Mouse (Mus musculus) hindbrain, embryonic 16.5 days (tissue): ENCODE measurements around the gene Rpf2. TPM values are rescaled to one million over a fixed set of nuclear protein-coding genes. Genes with fewer than 3 reads are reported as not detected.

Experiments used
- ATAC-seq: fragments of 200-750 bp; cut with Nextera tagmentation; 2 replicates; pipeline ENCODE4 v1.8.0; 2017; ENCODE audit warnings: moderate TSS enrichment, moderate library complexity
- H3K27ac ChIP-seq: fragments of 300-500 bp; sonication (generic); 2 replicates; pipeline ENCODE4 v1.5.1; 2014; ENCODE audit warnings: low read depth, mild to moderate bottlenecking, control low read depth, low read length, moderate library complexity
- H3K27me3 ChIP-seq: fragments of 300-500 bp; sonication (generic); replicated peaks from 2 replicates; pipeline ENCODE4 v1.6.1; 2014; ENCODE audit warnings: low read length; ENCODE audit not compliant: control insufficient read depth, insufficient read depth
- H3K36me3 ChIP-seq: fragments of 300-500 bp; sonication (generic); 2 replicates; pipeline ENCODE4 v1.6.1; 2014; ENCODE audit warnings: mild to moderate bottlenecking, low read length, moderate library complexity, mixed read lengths; ENCODE audit not compliant: control insufficient read depth, insufficient read depth
- H3K4me1 ChIP-seq: fragments of 300-500 bp; sonication (generic); 2 replicates; pipeline ENCODE4 v1.6.1; 2014; ENCODE audit warnings: low read depth, low read length; ENCODE audit not compliant: control insufficient read depth, insufficient read depth
- H3K4me2 ChIP-seq: fragments of 300-500 bp; sonication (generic); 2 replicates; pipeline ENCODE4 v1.6.1; 2014; ENCODE audit warnings: mild to moderate bottlenecking, low read length, control low read depth, moderate library complexity
- H3K4me3 ChIP-seq: fragments of 300-500 bp; sonication (generic); 2 replicates; pipeline ENCODE4 v1.5.1; 2014; ENCODE audit warnings: mild to moderate bottlenecking, low read length, control low read depth, moderate library complexity
- H3K9ac ChIP-seq: fragments of 300-500 bp; sonication (generic); 2 replicates; pipeline ENCODE4 v1.6.1; 2014; ENCODE audit warnings: low read depth, mild to moderate bottlenecking, control low read depth, low read length, moderate library complexity
- H3K9me3 ChIP-seq: fragments of 300-500 bp; sonication (generic); 2 replicates; pipeline ENCODE4 v1.6.1; 2014; ENCODE audit warnings: mild to moderate bottlenecking, low read length, moderate library complexity; ENCODE audit not compliant: control insufficient read depth
- WGBS: fragments of 180-500 bp; shearing (Covaris S2); extraction: QIAGEN DNeasy Blood & Tissue Kit; methylation state at CpG from one replicate; pipeline ENCODE4 v1.1.7; 2014; 5-methylcytosine and 5-hydroxymethylcytosine counted together
- polyA plus RNA-seq: library from polyadenylated mRNA; unstranded; fragments of >200 nt; fragmentation: Nextera tagmentation; extraction: Ambion mirVana; gene quantifications from 2 replicates; pipeline ENCODE4 v1.2.1, GENCODE M21; 2015

The Rpf2 gene
- 63.5 and 64.0 TPM in 2 replicates for polyA plus RNA-seq

DNA sequence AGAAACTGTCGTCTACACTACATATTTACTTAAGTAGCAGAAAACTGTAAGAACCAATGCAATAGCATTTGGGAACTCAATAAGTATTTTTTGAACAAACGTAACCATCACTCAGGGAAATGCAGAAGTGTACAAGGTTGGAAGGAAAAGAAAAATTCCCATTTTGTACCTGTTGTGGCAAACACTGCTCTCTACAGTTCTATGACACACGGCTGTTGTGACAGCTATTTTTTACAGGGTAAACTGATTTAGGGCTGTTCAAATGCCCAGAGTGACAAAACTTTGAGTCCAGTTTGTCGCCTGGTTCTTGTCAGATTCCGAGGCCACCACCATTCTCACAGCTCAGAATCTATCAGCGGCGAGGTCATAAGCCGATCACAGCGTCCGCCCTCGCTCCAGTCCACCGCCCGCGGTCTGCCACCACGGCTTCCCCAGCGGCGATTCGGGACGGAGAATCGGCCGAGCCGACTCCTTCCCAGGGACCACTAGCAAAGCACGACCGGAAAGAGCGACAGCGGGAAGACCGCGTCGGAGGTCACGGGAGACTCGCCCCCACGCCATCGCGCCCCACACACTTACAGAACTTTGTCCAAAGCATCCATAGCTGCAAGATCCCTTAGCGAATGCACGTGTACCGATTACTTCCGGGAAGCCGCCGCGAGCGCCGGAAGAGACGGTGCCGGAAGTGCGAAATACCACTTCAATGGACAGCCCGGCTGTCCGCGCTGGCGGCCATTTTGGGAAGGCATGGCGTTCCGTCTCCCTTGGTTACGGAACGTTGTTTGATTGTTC lies at the start of gene Rpf2:
Gene Rpf2 (minus strand): TSS at position 663 of the 792 bp plus-strand sequence.
- 1% methylated on average over 54 of the region's 54 CpGs for WGBS
- H3K27ac ChIP-seq = peak within 1 kb of the TSS; percentile 78
- H3K4me2 ChIP-seq = peak within 1 kb of the TSS; percentile 52
- H3K36me3 ChIP-seq = peaks cover 17% of the 10 kb centered on the region
- H3K9ac ChIP-seq = peak within 1 kb of the TSS; percentile 72
- no peaks in the 10 kb centered on the region for H3K9me3 ChIP-seq
- ATAC-seq = peak; percentile 96
- H3K4me1 ChIP-seq = peaks cover 4% of the 10 kb centered on the region
- H3K4me3 ChIP-seq = peak within 1 kb of the TSS; percentile 81
- no peaks in the 10 kb centered on the region for H3K27me3 ChIP-seq

GRCm38 (mm10) chr10:40292640-40293039 lies 45.8 kb upstream of the Rpf2 start:
- Histone ChIP-seq H3K27ac (no peak overlapping the region), H3K4me1 (no peaks in the 10 kb centered on the region), H3K9me3 (no peaks in the 10 kb centered on the region), H3K27me3 (no peaks in the 10 kb centered on the region), H3K9ac (no peak overlapping the region), H3K4me3 (no peak overlapping the region), H3K4me2 (no peak overlapping the region), H3K36me3 (peaks cover 4% of the 10 kb centered on the region)
- ATAC-seq = no peak
- 96% methylated on average over 6 of the region's 6 CpGs for WGBS

DNA sequence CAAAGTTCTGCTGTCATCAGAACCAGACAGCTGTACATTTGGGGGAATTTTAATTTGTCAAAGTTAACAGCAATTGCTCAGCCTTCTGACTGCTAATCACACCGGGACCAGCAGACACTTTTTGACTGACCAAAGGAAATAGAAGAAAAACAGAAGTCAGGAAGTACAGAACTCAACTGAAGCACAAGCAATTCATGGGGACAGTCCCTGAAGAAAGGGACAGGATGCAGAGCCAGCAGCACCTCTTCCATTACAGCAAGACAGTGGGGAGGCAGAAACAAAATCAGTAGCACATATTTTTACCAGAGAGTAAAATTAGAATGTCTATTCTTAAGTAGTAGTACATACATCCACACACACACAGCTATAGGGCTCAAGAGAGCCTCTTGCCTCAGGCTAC lies 39.9 kb upstream of the Rpf2 start:
- Histone ChIP-seq H3K36me3 (peaks cover 7% of the 10 kb centered on the region), H3K4me2 (no peak overlapping the region), H3K4me1 (no peaks in the 10 kb centered on the region), H3K4me3 (no peak overlapping the region), H3K9me3 (0 out of 2 replicates have a peak, but pooled peaks cover 2% of the 10 kb centered on the region), H3K27me3 (no peaks in the 10 kb centered on the region), H3K9ac (no peak overlapping the region), H3K27ac (no peak overlapping the region)
- no peak for ATAC-seq
- 84% methylated on average over 1 of the region's 1 CpGs for WGBS

- no peaks in the 10 kb centered on the region for H3K4me1 ChIP-seq
- no peak overlapping the region for H3K9ac ChIP-seq
- no peak for ATAC-seq
- H3K4me3 ChIP-seq = no peak overlapping the region
- no peak overlapping the region for H3K27ac ChIP-seq
- 0 out of 2 replicates have a peak, but pooled peaks cover 5% of the 10 kb centered on the region for H3K36me3 ChIP-seq
- 0 out of 2 replicates have a peak, but pooled peaks cover 2% of the 10 kb centered on the region for H3K9me3 ChIP-seq
- H3K27me3 ChIP-seq = no peaks in the 10 kb centered on the region
- H3K4me2 ChIP-seq = no peak overlapping the region
- 85% methylated on average over 1 of the region's 1 CpGs for WGBS
These were observed 38.7 kb upstream of the Rpf2 start for GRCm38 (mm10) chr10:40285571-40285970.

DNA sequence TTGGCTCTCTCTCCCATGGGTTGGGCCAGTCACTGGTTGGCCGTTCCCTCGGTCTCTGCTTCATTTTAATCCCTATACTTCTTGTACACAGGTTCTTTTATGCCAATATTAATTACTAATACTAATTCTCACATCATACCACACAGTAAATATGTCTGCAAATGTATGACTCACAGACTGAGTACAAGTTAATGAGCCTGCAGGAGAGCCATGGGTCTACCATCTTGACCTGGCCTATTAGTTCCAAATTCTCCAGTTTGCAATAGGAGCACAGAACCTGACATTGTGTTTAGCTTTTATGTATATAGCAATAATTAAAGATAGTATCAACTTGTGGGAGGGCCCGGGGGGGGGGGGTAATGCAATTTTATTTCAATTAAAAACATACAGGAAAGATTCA lies 38.2 kb upstream of the Rpf2 start:
- no peak overlapping the region for H3K27ac ChIP-seq
- 0 out of 2 replicates have a peak, but pooled peaks cover 5% of the 10 kb centered on the region for H3K36me3 ChIP-seq
- 0 out of 2 replicates have a peak, but pooled peaks have one; percentile 3 for ATAC-seq
- no peak overlapping the region for H3K4me2 ChIP-seq
- no peak overlapping the region for H3K9ac ChIP-seq
- WGBS = 89% methylated on average over 3 of the region's 3 CpGs
- H3K27me3 ChIP-seq = no peaks in the 10 kb centered on the region
- no peak overlapping the region for H3K4me3 ChIP-seq
- H3K4me1 ChIP-seq = no peaks in the 10 kb centered on the region
- H3K9me3 ChIP-seq = 0 out of 2 replicates have a peak, but pooled peaks cover 2% of the 10 kb centered on the region

DNA sequence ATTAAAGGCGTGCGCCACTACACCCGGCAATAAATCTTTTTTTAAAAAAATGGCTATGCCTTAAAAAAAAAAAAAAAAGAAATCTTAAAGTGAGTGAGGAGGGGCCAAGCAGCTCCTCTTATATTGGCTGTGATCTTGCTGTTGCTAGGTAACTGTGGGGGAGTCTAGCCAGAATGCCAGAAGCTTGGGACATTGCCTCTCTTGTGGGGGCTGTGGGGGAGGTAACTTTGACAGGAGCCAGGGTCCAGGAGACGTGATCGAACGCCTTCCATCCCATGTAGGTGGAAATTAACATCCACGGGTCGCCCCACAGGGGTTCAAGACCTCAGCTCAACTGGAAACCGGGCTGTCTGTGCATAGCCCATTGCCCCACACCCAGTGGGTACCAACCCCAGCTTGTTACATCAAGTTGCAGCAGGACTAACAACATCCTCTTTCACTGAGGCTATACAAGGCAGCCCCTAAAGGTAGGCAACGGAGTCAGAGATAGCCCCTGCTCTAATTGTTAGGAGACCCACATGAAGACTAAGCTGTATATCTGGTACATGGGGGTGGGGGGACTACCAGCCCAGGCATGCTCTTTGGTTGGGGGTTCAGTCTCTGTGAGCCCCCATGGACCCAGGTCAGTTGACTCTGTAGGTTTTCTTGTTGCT lies 37.5 kb upstream of the Rpf2 start:
- Histone ChIP-seq H3K4me1 (no peaks in the 10 kb centered on the region), H3K27me3 (no peaks in the 10 kb centered on the region), H3K36me3 (0 out of 2 replicates have a peak, but pooled peaks cover 3% of the 10 kb centered on the region), H3K4me2 (no peak overlapping the region), H3K27ac (no peak overlapping the region), H3K9me3 (0 out of 2 replicates have a peak, but pooled peaks cover 2% of the 10 kb centered on the region), H3K9ac (no peak overlapping the region), H3K4me3 (no peak overlapping the region)
- WGBS = 66% methylated on average over 10 of the region's 10 CpGs
- ATAC-seq = peak; percentile 37

GRCm38 (mm10) chr10:40283636-40284035 lies 36.8 kb upstream of the Rpf2 start:
- Histone ChIP-seq H3K4me2 (no peak overlapping the region), H3K27me3 (no peaks in the 10 kb centered on the region), H3K4me3 (no peak overlapping the region), H3K27ac (no peak overlapping the region), H3K36me3 (0 out of 2 replicates have a peak, but pooled peaks cover 3% of the 10 kb centered on the region), H3K9me3 (0 out of 2 replicates have a peak, but pooled peaks cover 2% of the 10 kb centered on the region), H3K4me1 (no peaks in the 10 kb centered on the region), H3K9ac (no peak overlapping the region)
- ATAC-seq = no peak
- 89% methylated on average over 9 of the region's 9 CpGs for WGBS

GRCm38 (mm10) chr10:40281565-40281964 lies 34.7 kb upstream of the Rpf2 start:
- H3K9me3 ChIP-seq = 0 out of 2 replicates have a peak, but pooled peaks cover 2% of the 10 kb centered on the region
- H3K27me3 ChIP-seq = no peaks in the 10 kb centered on the region
- WGBS = 94% methylated on average over 2 of the region's 2 CpGs
- no peak overlapping the region for H3K9ac ChIP-seq
- ATAC-seq = no peak
- no peak overlapping the region for H3K27ac ChIP-seq
- H3K36me3 ChIP-seq = 0 out of 2 replicates have a peak, but pooled peaks cover 3% of the 10 kb centered on the region
- H3K4me1 ChIP-seq = no peaks in the 10 kb centered on the region
- no peak overlapping the region for H3K4me3 ChIP-seq
- no peak overlapping the region for H3K4me2 ChIP-seq

DNA sequence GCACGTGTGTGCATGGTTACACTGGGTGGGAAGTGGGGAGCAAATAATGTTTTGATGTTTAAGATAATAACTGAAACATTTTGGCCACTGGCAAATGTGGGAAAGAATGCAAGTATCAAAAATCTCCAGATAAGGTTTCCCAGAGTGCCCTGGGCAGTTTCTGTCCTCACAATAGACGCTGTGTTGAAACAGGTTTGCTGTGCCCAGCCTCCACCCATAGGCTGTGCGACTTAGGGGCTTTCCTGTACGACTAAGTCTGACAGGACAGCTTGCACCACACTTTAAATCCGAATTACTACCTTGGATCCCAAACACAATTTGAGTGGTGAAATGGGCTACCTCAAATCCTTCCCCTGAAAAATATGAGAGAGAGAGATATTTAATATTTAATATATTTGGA lies 31.5 kb upstream of the Rpf2 start:
- H3K9me3 ChIP-seq = 0 out of 2 replicates have a peak, but pooled peaks cover 2% of the 10 kb centered on the region
- H3K4me1 ChIP-seq = no peaks in the 10 kb centered on the region
- ATAC-seq = no peak
- no peak overlapping the region for H3K4me3 ChIP-seq
- H3K27me3 ChIP-seq = no peaks in the 10 kb centered on the region
- H3K9ac ChIP-seq = no peak overlapping the region
- WGBS = 71% methylated on average over 5 of the region's 5 CpGs
- no peak overlapping the region for H3K27ac ChIP-seq
- H3K4me2 ChIP-seq = no peak overlapping the region
- no peaks in the 10 kb centered on the region for H3K36me3 ChIP-seq
